Mouse (Mus musculus): ENCODE measurements around the gene Adam26a.
"Not testable (repeated sequence)": the region's sequence is repeated elsewhere in the genome, so short reads cannot be mapped to it uniquely, and the experiment has no call there.

GRCm38 (mm10) chr8:43603166-43603565 lies 26.7 kb upstream of the Adam26a start:
- not testable (repeated sequence) for TF ChIP-seq POLR2A (IDR thresholded peaks at IDR 0.05; ENCODE audit: borderline replicate concordance, extremely low read depth, insufficient read depth, insufficient read length, poor library complexity, severe bottlenecking); CTCF (IDR thresholded peaks at IDR 0.05; ENCODE audit: borderline replicate concordance, extremely low read depth, insufficient read depth, insufficient read length)
